Mouse (Mus musculus): ENCODE results near the gene Kcnab2.

GRCm38 (mm10) chr4:152477466-152478223 lies at the start of gene Kcnab2:
- TF ChIP-seq MAX (IDR thresholded peaks at IDR 0.05; ENCODE audit: low read depth) (no peak), MYOG (IDR thresholded peaks at IDR 0.05; ENCODE audit: control insufficient read depth in 1 of 3, insufficient read depth in 1 of 3, insufficient read length in 2 of 3, low read depth in 2 of 3) (no peak), POLR2A (IDR thresholded peaks at IDR 0.05; ENCODE audit: insufficient read length, low read depth) (peak; percentile 38), CEBPB (IDR thresholded peaks at IDR 0.05; ENCODE audit: insufficient read depth, poor library complexity, severe bottlenecking) (no peak), USF1 (IDR thresholded peaks at IDR 0.05; ENCODE audit: low read depth) (no peak), POLR2AphosphoS2 (IDR thresholded peaks at IDR 0.05; ENCODE audit: insufficient read length, low read depth) (peak; percentile 53), TCF3 (IDR thresholded peaks at IDR 0.05; ENCODE audit: insufficient read length, low read depth) (no peak)
